Mouse (Mus musculus) MEL-GATA-1-ER (cell line): Measurements from ENCODE around the gene Rbms3.

ENCODE experiments used
- DNase-seq: peaks from one replicate; pipeline ENCODE4 v3.0.0-alpha.2; 2012; ENCODE audit warnings: low read depth; ENCODE audit errors: extremely low read depth

Rbms3 gene

GRCm38 (mm10) chr9:117066502-117066901 is 563.2 kb downstream of the Rbms3 start:
- DNase-seq = no peak

DNA sequence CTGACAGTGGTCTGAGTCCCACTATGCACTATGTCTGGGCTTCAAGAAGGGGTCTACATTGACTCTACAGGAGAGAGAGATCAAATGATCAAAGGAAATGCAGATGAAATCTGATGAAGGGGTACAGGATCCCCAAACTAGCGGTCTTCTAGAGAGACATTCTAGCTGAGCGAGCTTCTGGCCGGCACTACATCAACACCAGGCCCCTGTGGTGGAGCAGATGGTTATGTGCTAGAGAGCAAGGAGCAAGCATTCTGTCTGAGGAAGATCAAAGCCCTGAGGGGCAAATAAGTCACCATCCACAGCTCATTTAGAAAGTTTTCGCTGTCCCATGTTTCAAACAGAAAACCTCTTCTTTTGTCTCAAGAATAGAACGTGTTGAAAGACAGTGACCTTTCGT is 564.1 kb downstream of the Rbms3 start:
- DNase-seq = no peak

DNA sequence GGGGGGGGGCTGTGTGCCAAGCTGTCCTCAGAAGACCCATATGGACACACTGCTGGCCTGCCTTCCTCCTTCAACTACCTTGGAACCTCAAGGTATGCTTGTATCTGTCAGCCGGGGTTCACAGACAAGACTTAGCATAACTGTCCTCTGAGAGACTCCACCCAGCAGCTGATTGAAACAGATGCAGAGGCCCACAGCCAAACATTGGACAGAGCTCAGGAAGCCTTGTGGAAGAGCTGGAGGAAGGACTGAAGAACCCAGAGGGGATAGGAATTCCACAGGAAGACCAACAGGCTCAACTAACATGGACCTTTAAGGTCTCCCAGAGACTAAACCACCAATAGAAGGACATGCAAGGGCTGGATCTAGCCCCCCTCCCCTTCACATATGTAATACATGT is 570.1 kb downstream of the Rbms3 start:
- DNase-seq = no peak

- DNase-seq = no peak
Observed at GRCm38 (mm10) chr9:117059135-117059534, 570.6 kb downstream of the Rbms3 start.

DNA sequence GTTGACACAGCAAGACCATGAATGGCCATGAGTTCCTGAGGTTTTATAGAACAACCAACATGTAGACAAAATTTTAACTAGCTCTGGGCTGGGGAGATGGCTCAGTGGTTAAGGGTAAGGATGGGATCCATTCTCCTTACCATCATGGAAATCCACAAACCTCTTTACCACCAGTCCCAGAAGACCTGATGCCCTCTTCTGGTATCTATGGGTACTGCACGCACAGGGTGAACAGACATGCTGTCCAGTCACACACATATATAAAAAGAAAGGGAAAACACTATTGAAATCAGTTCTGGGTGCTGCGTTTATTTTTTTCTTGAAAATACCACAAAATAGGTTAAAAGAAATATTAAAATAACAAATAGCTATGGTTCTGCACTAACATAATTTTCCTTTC is 577.8 kb downstream of the Rbms3 start:
- no peak for DNase-seq

DNA sequence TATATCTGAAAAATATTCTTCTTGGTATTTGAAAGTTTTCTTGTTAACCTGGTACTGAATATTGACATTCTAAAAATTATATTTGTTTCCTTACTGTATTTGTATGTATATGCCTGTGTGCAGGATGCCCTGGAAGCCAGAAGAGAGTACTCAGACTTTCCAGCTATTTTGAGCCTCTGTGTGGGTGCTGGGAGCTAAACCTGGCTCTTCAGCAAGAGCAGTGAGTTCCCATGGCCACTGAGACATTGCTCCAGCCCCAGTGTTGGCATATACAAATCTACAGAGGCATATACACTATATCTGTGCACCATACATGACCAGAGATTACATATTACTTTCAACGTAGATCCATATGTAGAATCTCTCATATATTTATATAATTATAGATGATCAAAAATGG is 581.1 kb downstream of the Rbms3 start:
- no peak for DNase-seq

DNA sequence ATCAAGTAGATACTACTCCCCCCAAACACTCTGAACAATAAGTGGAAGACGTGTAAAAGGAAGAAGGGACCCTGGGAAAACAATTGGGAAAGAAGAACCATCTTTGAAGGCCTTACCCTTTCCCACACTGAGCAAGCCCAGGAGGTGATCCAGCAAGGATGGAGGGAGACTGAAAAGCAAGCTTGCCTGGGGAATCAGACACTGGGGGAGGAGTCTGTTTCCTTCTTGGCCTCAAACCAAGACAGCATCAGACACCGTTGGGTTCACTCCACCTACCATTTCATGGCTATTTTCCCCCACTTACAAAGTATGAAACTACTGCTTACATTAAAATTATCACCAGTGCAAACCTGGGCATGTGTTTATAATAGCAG is 587.7 kb downstream of the Rbms3 start:
- no peak for DNase-seq

DNA sequence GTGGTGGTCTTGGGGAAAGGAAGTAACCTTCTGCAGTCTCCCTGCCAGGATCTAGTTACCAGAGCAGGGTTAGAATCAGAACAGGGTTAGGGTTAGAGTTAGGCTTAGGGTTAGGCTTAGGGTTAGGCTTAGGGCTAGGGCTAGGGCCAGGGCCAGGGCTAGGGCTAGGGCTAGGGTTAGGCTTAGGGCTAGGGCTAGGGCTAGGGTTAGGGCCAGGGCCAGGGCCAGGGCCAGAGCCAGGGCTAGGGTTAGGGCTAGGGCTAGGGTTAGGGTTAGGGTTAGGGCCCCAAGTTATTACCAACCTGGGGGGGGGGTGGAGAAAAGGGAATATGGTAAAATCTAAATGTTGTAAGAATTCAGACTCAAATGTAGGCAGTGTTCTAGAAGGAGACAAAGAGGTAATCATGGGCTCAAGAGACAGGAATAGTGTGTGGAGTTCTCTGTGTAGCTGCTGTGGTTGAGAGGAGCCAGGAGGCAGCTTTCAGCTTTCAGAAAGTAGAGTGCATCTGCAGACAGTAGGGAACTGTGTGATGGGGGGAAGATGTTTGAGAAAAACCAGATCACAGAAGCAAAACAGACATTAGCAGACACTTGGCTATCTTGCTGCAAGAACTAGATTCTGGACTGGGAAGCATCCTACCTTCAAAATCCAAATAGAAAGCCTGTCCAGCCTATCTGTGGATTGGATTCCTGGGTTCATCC is 588.3 kb downstream of the Rbms3 start:
- DNase-seq = no peak

GRCm38 (mm10) chr9:117039941-117040453 is 589.7 kb downstream of the Rbms3 start:
- DNase-seq = no peak

DNA sequence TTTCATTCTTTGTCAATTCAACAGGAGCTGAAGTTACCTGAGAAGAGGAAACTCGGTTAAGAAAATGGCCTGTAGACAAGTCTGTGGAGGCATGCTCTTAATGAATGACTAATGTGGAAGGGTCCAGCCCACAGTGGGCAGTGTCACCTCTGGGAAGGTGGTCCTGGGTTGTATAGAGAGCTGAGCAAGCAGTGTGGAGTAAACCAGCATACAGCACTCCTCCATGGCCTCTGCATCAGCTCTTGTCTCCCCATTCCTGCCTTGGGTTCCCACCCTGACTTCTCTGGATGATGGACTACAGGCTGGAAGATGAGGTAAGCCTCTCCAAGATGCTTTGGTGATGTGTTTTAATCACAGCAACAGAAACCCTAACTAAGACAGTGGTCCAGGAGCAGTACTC is 597.0 kb downstream of the Rbms3 start:
- DNase-seq = no peak

DNA sequence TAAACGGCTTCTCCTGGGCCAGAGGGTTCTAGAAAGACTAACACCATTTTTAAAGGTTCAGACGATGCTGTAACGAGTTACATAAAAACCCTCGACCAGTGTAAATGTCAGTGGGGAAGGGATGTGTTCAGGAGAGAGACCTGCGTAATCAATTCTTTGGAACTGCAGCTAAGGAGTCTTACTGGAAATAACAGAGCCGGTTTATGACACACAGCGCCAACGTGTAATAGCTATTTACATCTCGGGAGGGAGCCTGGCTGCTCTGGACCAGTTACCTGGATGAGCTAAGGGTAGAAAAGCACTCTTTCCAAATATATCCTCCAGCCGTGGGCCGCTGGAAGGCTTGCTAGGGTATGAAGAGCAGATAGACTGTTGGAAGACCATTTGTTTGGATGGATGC is 598.5 kb downstream of the Rbms3 start:
- DNase-seq = no peak

GRCm38 (mm10) chr9:117030837-117031236 is 598.9 kb downstream of the Rbms3 start:
- no peak for DNase-seq

GRCm38 (mm10) chr9:117029953-117030352 is 599.8 kb downstream of the Rbms3 start:
- no peak for DNase-seq

DNA sequence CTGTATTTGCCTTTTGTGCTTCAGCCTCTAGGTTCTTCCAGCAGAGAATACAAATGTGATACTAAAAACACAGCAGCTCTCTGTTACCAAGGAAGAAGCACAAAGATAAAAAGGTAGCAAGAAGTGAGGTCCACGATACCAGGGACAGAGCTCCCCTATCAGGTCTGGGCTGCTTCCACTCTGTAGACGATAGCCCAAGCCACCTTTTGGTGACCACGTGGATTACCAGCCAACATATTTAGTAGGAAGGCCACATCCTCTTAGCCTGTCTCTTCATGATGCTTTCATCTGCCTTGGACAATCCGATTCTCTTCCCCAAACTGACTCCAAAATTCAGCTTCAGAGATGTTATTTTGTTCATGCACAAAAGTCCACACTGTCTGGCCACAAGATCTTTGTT is 601.1 kb downstream of the Rbms3 start:
- no peak for DNase-seq

DNA sequence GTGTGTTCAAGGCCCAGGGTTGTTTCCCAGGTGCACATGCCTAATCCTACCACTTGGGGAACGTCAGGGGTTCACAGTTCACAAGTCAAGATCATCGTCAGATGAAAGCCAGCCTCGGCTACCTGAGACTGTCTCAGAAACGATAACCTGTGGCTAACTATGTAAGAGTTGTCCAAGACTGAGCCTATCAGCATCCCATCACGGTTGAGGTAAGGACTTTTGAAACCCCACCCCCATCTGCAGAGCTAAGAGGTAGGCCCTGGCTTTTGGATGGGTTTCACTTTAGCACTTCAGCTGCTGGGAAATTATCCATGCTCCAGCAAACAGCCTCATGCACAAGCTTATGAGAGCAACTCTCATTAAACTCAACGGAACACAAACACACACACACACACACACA is 607.6 kb downstream of the Rbms3 start:
- DNase-seq = no peak

GRCm38 (mm10) chr9:117021506-117021905 is 608.2 kb downstream of the Rbms3 start:
- no peak for DNase-seq

DNA sequence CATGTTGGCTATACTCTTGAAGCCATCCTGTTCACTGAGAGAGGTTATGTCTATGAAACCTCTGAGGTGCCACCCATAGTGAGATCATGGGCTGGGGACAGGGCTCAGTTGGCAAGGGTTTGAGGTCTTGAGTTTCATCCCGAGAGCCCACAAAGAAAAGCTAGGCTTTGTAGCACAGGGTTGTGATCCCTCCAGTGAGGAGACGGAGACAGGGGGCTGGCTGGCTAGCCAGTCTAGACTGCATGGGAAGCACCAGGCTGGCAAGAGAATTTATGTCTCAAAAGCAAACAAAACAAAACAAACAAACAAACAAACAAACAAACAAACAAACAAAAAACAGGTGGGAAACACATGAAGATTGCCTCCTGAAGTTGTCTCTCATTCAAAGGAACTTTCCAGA is 609.5 kb downstream of the Rbms3 start:
- DNase-seq = no peak

DNA sequence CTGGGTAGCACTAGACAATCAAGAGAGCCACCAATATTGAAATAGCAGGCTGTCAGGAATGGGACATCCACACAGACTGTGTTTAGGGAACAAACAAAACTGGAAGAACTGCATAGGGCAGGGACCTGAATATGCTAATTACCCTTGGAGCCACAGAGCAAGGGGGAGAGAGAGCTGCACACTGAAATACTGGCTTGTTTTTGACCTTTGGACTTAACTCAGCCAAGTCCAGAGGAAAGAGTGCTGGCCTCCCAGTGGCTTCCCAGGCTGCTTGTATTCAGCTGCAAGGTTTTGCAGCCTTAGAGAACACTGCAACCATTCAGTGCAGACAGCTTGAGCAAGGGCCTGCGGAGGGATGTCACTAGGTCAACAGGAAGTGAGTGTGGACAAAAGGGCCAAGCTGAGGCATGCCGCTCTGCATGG is 611.0 kb downstream of the Rbms3 start:
- DNase-seq = no peak

DNA sequence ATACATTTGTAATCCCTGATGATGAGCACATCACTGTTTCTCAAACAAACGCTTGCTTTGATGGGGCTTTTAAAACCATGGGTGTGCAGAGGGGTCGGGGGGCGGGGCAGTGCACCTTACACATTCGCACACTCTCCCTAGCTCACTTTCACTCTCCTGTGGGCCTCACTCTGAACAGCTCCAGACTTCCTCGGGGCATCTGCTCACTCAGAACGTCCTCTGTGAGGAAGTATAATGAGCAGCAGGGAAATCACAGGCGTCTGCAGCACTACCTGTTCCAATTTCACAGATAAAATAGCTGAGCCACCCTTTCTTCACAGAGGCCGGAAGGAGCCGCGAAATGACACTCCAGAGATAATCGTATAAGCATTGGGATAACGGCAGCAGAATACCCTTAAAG is 611.4 kb downstream of the Rbms3 start:
- no peak for DNase-seq

DNA sequence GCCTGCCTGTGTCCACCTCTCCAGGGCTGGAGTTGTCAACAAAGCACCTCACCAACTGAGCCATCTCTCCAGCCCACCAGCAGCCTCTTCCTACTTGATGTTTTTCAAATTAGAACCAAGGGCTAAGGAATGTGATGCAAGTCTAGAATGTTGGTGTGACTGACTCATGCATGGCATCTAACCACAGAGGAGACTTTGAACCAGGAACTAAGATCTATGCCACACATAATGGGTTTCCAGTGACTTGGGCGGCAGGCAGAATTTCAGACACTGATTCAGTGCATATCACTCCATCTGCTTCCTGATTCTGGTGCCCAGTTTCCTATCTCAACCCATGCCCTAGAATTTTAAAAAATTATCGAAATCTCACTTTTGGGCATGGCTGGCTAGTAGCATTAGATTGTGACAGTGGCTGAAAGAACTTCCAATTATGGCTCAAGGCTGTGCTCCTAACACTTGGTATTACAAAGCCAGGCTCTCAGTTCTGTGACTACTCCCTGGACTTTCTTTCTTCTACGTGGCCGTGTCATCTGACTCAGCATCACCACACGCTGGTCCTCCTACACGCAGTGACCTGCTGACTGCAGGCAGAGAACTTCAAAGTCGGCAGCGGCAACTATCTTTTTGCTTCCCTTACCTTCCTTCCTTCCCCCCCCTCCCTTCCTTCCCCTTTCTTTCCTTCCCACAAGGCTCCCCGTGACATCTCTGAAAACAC is 613.0 kb downstream of the Rbms3 start:
- DNase-seq = no peak

- no peak for DNase-seq
Observed at GRCm38 (mm10) chr9:117013386-117013785, 616.3 kb downstream of the Rbms3 start.

- DNase-seq = no peak
Observed at GRCm38 (mm10) chr9:117010801-117011200, 618.9 kb downstream of the Rbms3 start.

DNA sequence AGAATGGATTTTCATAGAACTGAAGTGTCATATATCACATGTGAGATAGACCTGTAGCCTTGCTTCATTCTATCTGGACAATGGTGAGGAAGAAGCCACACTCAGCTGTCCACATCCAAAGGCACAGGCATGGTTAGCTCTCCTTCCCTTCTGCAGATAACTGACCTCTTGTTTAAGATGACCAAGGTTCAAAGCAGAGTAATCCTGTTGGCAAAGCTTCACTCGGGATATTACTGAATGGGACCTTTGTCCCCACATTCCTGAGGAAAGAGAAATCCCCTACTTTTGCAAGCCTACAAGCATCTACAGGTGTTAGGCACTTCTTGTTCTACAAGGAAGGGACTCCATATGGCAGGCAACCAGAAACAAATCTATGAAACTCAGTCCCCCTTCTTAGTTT is 621.5 kb downstream of the Rbms3 start:
- DNase-seq = no peak
